Comparison of ENCODE assay signal across 9 mouse cellular contexts in genomic region chr14:25468891-25469529, GRCm38 (mm10). TPM values are rescaled to one million over a fixed set of nuclear protein-coding genes. Genes with fewer than 3 reads are reported as not detected.
DNase-seq lines count a peak whose midpoint lies in the region; ATAC-seq lines count a peak whose summit lies in the region.
"Had no signal": no experiment of that assay in that cellular context is flagged by ENCODE, and none has a peak within 500 bp of the region (broad histone marks: within the 10 kb centered on the region; RNA-seq: fewer than 3 reads in every experiment).

No protein-coding gene starts in this region.

- H3K9me3 ChIP-seq in heart, embryonic 15.5 days (replicated peaks) = no peaks in the 10 kb centered on the region
- H3K9me3 ChIP-seq in midbrain, embryonic 10.5 days (replicated peaks) = no peaks in the 10 kb centered on the region
- H3K9me3 ChIP-seq in midbrain, embryonic 15.5 days = no peaks in the 10 kb centered on the region
- H3K9me3 ChIP-seq in forebrain, embryonic 14.5 days (replicated peaks; ENCODE audit: control insufficient read depth, low read length) = no peaks in the 10 kb centered on the region

- H3K4me3 ChIP-seq in heart, embryonic 15.5 days = no peak overlapping the region
- no peak overlapping the region for H3K4me3 ChIP-seq in midbrain, embryonic 10.5 days
- H3K4me3 ChIP-seq in midbrain, embryonic 15.5 days = no peak overlapping the region
- H3K4me3 ChIP-seq in forebrain, embryonic 14.5 days (ENCODE audit: low read depth, low read length) = no peak overlapping the region
- no peak overlapping the region for H3K4me3 ChIP-seq in macrophage (ENCODE audit: inconsistent target)

- H3K9ac ChIP-seq in heart, embryonic 15.5 days = no peak overlapping the region
- H3K9ac ChIP-seq in midbrain, embryonic 15.5 days = no peak overlapping the region
- H3K9ac ChIP-seq in forebrain, embryonic 14.5 days (ENCODE audit: low read length) = no peak overlapping the region

- H3K79me2 ChIP-seq in macrophage (ENCODE audit: inconsistent target) = peaks cover 100% of the 10 kb centered on the region

- peak overlapping the region; percentile 83 for H3K27ac ChIP-seq in heart, embryonic 15.5 days
- 0 out of 2 replicates have a peak overlapping the region, but pooled peaks have one; percentile 15 for H3K27ac ChIP-seq in midbrain, embryonic 10.5 days (replicated peaks)
- no peak overlapping the region for H3K27ac ChIP-seq in midbrain, embryonic 15.5 days
- H3K27ac ChIP-seq in forebrain, embryonic 14.5 days (ENCODE audit: low read depth, low read length) = peak overlapping the region; percentile 15; the same call in 1 of the 2 replicates
- H3K27ac ChIP-seq in macrophage = peak overlapping the region; percentile 99

- H3K36me3 ChIP-seq in heart, embryonic 15.5 days = no peaks in the 10 kb centered on the region
- peaks cover 8% of the 10 kb centered on the region; the same call in 1 of the 2 replicates for H3K36me3 ChIP-seq in midbrain, embryonic 10.5 days
- H3K36me3 ChIP-seq in midbrain, embryonic 15.5 days (replicated peaks) = no peaks in the 10 kb centered on the region
- no peaks in the 10 kb centered on the region for H3K36me3 ChIP-seq in forebrain, embryonic 14.5 days (ENCODE audit: control insufficient read depth, insufficient read depth, low read length)
- H3K36me3 ChIP-seq in macrophage (ENCODE audit: inconsistent target) = no peaks in the 10 kb centered on the region

- no peaks in the 10 kb centered on the region for H3K27me3 ChIP-seq in heart, embryonic 15.5 days
- no peaks in the 10 kb centered on the region for H3K27me3 ChIP-seq in midbrain, embryonic 10.5 days (ENCODE audit: low read depth, poor library complexity, severe bottlenecking)
- no peaks in the 10 kb centered on the region for H3K27me3 ChIP-seq in midbrain, embryonic 15.5 days (replicated peaks)
- H3K27me3 ChIP-seq in forebrain, embryonic 14.5 days (replicated peaks; ENCODE audit: control insufficient read depth, insufficient read depth, low read length) = no peaks in the 10 kb centered on the region

- H3K4me1 ChIP-seq in heart, embryonic 15.5 days (replicated peaks) = peaks cover 96% of the 10 kb centered on the region
- H3K4me1 ChIP-seq in midbrain, embryonic 10.5 days = peaks cover 100% of the 10 kb centered on the region
- H3K4me1 ChIP-seq in midbrain, embryonic 15.5 days = peaks cover 97% of the 10 kb centered on the region
- peaks cover 80% of the 10 kb centered on the region for H3K4me1 ChIP-seq in forebrain, embryonic 14.5 days (ENCODE audit: control insufficient read depth, insufficient read depth, low read length)

- H3K4me2 ChIP-seq in heart, embryonic 15.5 days = no peak overlapping the region
- H3K4me2 ChIP-seq in midbrain, embryonic 15.5 days = no peak overlapping the region
- H3K4me2 ChIP-seq in forebrain, embryonic 14.5 days (ENCODE audit: low read length) = no peak overlapping the region

- DNase-seq in heart, adult 9 months (ENCODE audit: low spot score in 2 of 2) = no peak
- no peak for DNase-seq in midbrain, embryonic 10.5 days (ENCODE audit: low spot score)
- no peak for DNase-seq in forebrain, embryonic 14.5 days (ENCODE audit: low spot score)
- no peak for DNase-seq in adrenal gland, postnatal 4 days (ENCODE audit: low spot score in 2 of 2)
- no peak for DNase-seq in layer of hippocampus, adult 18-20 months (ENCODE audit: low spot score in 2 of 2)
- DNase-seq: kidney, adult 9 months had no signal

- WGBS in heart, embryonic 15.5 days = 69% methylated on average over 7 of the region's 7 CpGs
- WGBS in midbrain, embryonic 10.5 days = 74% methylated on average over 7 of the region's 7 CpGs
- WGBS in midbrain, embryonic 15.5 days = 55% methylated on average over 7 of the region's 7 CpGs
- WGBS in forebrain, embryonic 14.5 days = 46% methylated on average over 7 of the region's 7 CpGs
- WGBS in macrophage (ENCODE audit: missing documents) = 65% methylated on average over 7 of the region's 7 CpGs

- no peak for ATAC-seq in heart, embryonic 15.5 days (replicated peaks; ENCODE audit: insufficient number of reproducible peaks, insufficient read depth, low FRiP score, low read depth)
- no peak for ATAC-seq in midbrain, embryonic 15.5 days (replicated peaks)
- no peak for ATAC-seq in forebrain, embryonic 14.5 days

RNA-seq across cellular contexts. Expression of gene Zmiz1, which starts 10.0 kb away (rescaled TPM):
- 22.1 and 26.2 TPM in 2 replicates for polyA plus RNA-seq in heart, embryonic 15.5 days (2015; fragmentation: Nextera tagmentation; extraction: Ambion mirVana)
- 42.2 and 55.8 TPM in 2 replicates for polyA plus RNA-seq in midbrain, embryonic 10.5 days (2016; fragmentation: Nextera tagmentation; extraction: Ambion mirVana)
- 77.3 and 78.8 TPM in 2 replicates for polyA plus RNA-seq in midbrain, embryonic 15.5 days (2015; fragmentation: Nextera tagmentation; extraction: Ambion mirVana)
- polyA plus RNA-seq in forebrain, embryonic 14.5 days (2014; fragmentation: Nextera tagmentation; extraction: Ambion mirVana) = 37.0 and 43.8 TPM in 2 replicates
- 100 to 1,000 TPM; 201 to 426 (median 339) TPM for total RNA-seq in macrophage (2018; cell fraction: chromatin; rRNA removed)
- total RNA-seq in macrophage (2018; cell fraction: cytosol; rRNA removed) = 100 to 1,000 TPM; 130 to 224 (median 189) TPM
- 100 to 1,000 TPM; 176 to 364 (median 261) TPM for total RNA-seq in macrophage (2018; cell fraction: nucleus; rRNA removed)
- polyA plus RNA-seq in macrophage (2018) = 74.5 to 135 TPM (median 101 TPM) in 3 replicates
- 100 to 1,000 TPM; 105 to 122 TPM for total RNA-seq in adrenal gland, postnatal 4 days (2021)
- 10 to 100 TPM; 86.3 to 88.2 TPM for total RNA-seq in layer of hippocampus, adult 18-20 months (2021)
